Mouse (Mus musculus) mesoderm, embryonic 11.5 days (tissue): Measurements from ENCODE around the gene Gmds.
A peak's percentile ranks its signal among the peaks of the same experiment; 100 is the strongest.

Experiments
- DNase-seq: peaks from one replicate; pipeline ENCODE4 v3.0.0-alpha.2; 2012; ENCODE audit warnings: low read depth, low spot score

Gene Gmds

GRCm38 (mm10) chr13:32034139-32034538 lies 304.4 kb downstream of the Gmds start:
- DNase-seq: peak; percentile 55

GRCm38 (mm10) chr13:32026226-32026975 lies 312.1 kb downstream of the Gmds start:
- no peak for DNase-seq

- DNase-seq: no peak
Observed at GRCm38 (mm10) chr13:32024822-32025221, 313.7 kb downstream of the Gmds start.

- no peak for DNase-seq
Observed at GRCm38 (mm10) chr13:32020455-32021249, 317.9 kb downstream of the Gmds start.

- DNase-seq: no peak
Observed at GRCm38 (mm10) chr13:32019256-32019620, 319.3 kb downstream of the Gmds start.

GRCm38 (mm10) chr13:32018518-32019255 lies 319.9 kb downstream of the Gmds start:
- no peak for DNase-seq

GRCm38 (mm10) chr13:32008802-32009201 lies 329.7 kb downstream of the Gmds start:
- peak; percentile 53 for DNase-seq

- DNase-seq: no peak
Observed at GRCm38 (mm10) chr13:32008116-32008641, 330.4 kb downstream of the Gmds start.

GRCm38 (mm10) chr13:31993391-31993790 lies 345.1 kb downstream of the Gmds start:
- no peak for DNase-seq

- no peak for DNase-seq
Observed at GRCm38 (mm10) chr13:31992409-31993201, 345.9 kb downstream of the Gmds start.

- no peak for DNase-seq
Observed at GRCm38 (mm10) chr13:31981198-31981597, 357.3 kb downstream of the Gmds start.

GRCm38 (mm10) chr13:31978126-31978525 lies 360.4 kb downstream of the Gmds start:
- no peak for DNase-seq

GRCm38 (mm10) chr13:31974751-31975479 lies 363.6 kb downstream of the Gmds start:
- DNase-seq: no peak

- peak; percentile 73 for DNase-seq
Observed at GRCm38 (mm10) chr13:31971040-31971501, 367.5 kb downstream of the Gmds start.

- no peak for DNase-seq
Observed at GRCm38 (mm10) chr13:31968272-31968671, 370.3 kb downstream of the Gmds start.

GRCm38 (mm10) chr13:31966931-31967532 lies 371.5 kb downstream of the Gmds start:
- no peak for DNase-seq

GRCm38 (mm10) chr13:31960514-31960913 lies 378.0 kb downstream of the Gmds start:
- DNase-seq: no peak

- no peak for DNase-seq
Observed at GRCm38 (mm10) chr13:31958346-31959335, 379.9 kb downstream of the Gmds start.

GRCm38 (mm10) chr13:31956584-31956983 lies 382.0 kb downstream of the Gmds start:
- DNase-seq: no peak
